Mouse (Mus musculus) embryonic fibroblast, embryonic 13.5 days (primary cell): Measurements from ENCODE around the gene Haus4.

Source experiments
- CTCF ChIP-seq: IDR thresholded peaks from 2 replicates; pipeline ENCODE4 v1.5.1; 2011; ENCODE audit warnings: mild to moderate bottlenecking, control low read depth, low read length, moderate library complexity, borderline replicate concordance; ENCODE audit not compliant: insufficient read depth
- POLR2A ChIP-seq: IDR thresholded peaks from 2 replicates; pipeline ENCODE4 v1.6.1; 2011; ENCODE audit warnings: low read depth, mild to moderate bottlenecking, control low read depth, low read length, moderate library complexity

GRCm38 (mm10) chr14:54577089-54577982 lies 22.9 kb upstream of the Haus4 start, which contains the start of gene Ajuba:
- no peak for TF ChIP-seq CTCF
- TF ChIP-seq POLR2A: peak; percentile 88
